8 mouse cellular contexts compared by ENCODE assay signal in the genomic region with DNA sequence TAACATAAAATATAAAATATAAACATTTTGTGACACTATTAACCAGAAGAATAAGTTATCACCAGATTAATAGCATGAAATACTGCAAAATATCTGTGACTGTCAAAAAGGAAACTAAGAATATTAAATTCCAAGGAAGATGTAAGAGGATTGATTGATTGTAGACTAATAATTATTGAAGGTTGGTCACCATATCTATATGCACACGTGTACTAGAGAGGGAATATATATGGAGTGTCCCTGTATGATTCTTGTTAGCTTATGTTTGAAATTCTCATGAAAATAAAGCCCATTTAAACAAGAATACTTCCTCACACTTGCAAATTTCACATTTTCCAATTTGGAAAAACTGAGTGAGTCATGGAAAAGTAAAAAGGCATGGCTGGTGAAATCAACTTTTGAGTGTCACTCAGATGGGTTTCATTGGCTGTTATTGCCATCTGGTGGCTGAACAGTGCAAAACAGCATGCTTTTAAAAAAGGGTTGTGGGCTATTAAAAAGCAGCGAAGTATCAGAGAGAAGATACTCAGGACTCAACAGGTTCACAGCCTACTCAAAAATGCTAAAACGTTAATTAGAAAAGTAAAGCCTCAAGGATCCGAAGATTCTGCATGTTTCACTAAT.
A peak's percentile ranks its signal among the peaks of the same experiment; 100 is the strongest.
DNase-seq lines count a peak whose midpoint lies in the region; ATAC-seq and TF ChIP-seq lines count a peak whose summit lies in the region.

No protein-coding gene starts in this region.

- H3K9me3 ChIP-seq in heart, postnatal 0 days (replicated peaks; ENCODE audit: control insufficient read depth, low read length), result no peaks in the 10 kb centered on the region
- no peaks in the 10 kb centered on the region for H3K9me3 ChIP-seq in embryonic facial prominence, embryonic 11.5 days (replicated peaks; ENCODE audit: control insufficient read depth, low read length)
- no peaks in the 10 kb centered on the region for H3K9me3 ChIP-seq in lung, postnatal 0 days (ENCODE audit: low read length)

- no peaks in the 10 kb centered on the region for H3K4me1 ChIP-seq in heart, postnatal 0 days (ENCODE audit: control insufficient read depth, insufficient read depth)
- no peaks in the 10 kb centered on the region for H3K4me1 ChIP-seq in embryonic facial prominence, embryonic 11.5 days (ENCODE audit: control insufficient read depth, insufficient read depth, low read length)
- H3K4me1 ChIP-seq in lung, postnatal 0 days (ENCODE audit: insufficient read depth, low read depth, low read length), result no peaks in the 10 kb centered on the region

- intact Hi-C loops in heart, postnatal 25 days (cut with DNase I), result no loop called here

- 27% methylated on average over 4 of the region's 4 CpGs for WGBS in heart, postnatal 0 days
- WGBS in embryonic facial prominence, embryonic 11.5 days, result 44% methylated on average over 4 of the region's 4 CpGs
- WGBS in lung, postnatal 0 days, result 34% methylated on average over 4 of the region's 4 CpGs

- no peak overlapping the region for H3K27ac ChIP-seq in heart, postnatal 0 days (ENCODE audit: low read depth)
- no peak overlapping the region for H3K27ac ChIP-seq in embryonic facial prominence, embryonic 11.5 days (replicated peaks; ENCODE audit: low read depth, low read length)
- H3K27ac ChIP-seq in lung, postnatal 0 days (ENCODE audit: low read length), result no peak overlapping the region

- DNase-seq in heart, postnatal 0 days (ENCODE audit: low spot score), result peak; percentile 55
- no peak for DNase-seq in heart, postnatal 25 days (ENCODE audit: low spot score)
- DNase-seq in MEL-GATA-1-ER (ENCODE audit: extremely low read depth, low read depth), result peak; percentile 32
- peak; percentile 69 for DNase-seq in embryonic facial prominence, embryonic 11.5 days (ENCODE audit: low spot score)
- DNase-seq in kidney, postnatal 14 days, result peak; percentile 50
- DNase-seq in lung, postnatal 0 days (ENCODE audit: low spot score), result peak; percentile 52
- DNase-seq in right cerebral cortex, postnatal 25 days, result peak; percentile 17

- no peaks in the 10 kb centered on the region for H3K27me3 ChIP-seq in heart, postnatal 0 days (ENCODE audit: control insufficient read depth, insufficient read depth, low read length)
- H3K27me3 ChIP-seq in embryonic facial prominence, embryonic 11.5 days (ENCODE audit: control insufficient read depth, insufficient read depth, low read length), result no peaks in the 10 kb centered on the region
- H3K27me3 ChIP-seq in lung, postnatal 0 days (replicated peaks; ENCODE audit: insufficient read depth, low read length), result no peaks in the 10 kb centered on the region

- H3K4me2 ChIP-seq in heart, postnatal 0 days (ENCODE audit: low read depth, low read length), result no peak overlapping the region
- H3K4me2 ChIP-seq in embryonic facial prominence, embryonic 11.5 days (ENCODE audit: low read depth, low read length), result no peak overlapping the region
- no peak overlapping the region for H3K4me2 ChIP-seq in lung, postnatal 0 days (replicated peaks; ENCODE audit: low read depth, low read length)

- H3K4me3 ChIP-seq in heart, postnatal 0 days (ENCODE audit: low read depth, low read length), result no peak overlapping the region
- H3K4me3 ChIP-seq in embryonic facial prominence, embryonic 11.5 days (ENCODE audit: low read depth, low read length), result no peak overlapping the region
- no peak overlapping the region for H3K4me3 ChIP-seq in lung, postnatal 0 days (ENCODE audit: low read depth, low read length)

- TF ChIP-seq EP300 in heart, postnatal 0 days (IDR thresholded peaks at IDR 0.05; ENCODE audit: low read depth), result no peak
- no peak for TF ChIP-seq EP300 in lung, postnatal 0 days (IDR thresholded peaks at IDR 0.05)

- no peak for ATAC-seq in heart, postnatal 0 days (ENCODE audit: insufficient read depth, low read depth)
- ATAC-seq in embryonic facial prominence, embryonic 11.5 days (replicated peaks; ENCODE audit: insufficient number of reproducible peaks, low FRiP score, low TSS enrichment, low read depth), result no peak
- ATAC-seq in lung, postnatal 0 days, result no peak
- no peak for ATAC-seq in inflammation-experienced regulatory T-cells, adult 6 months

- H3K9ac ChIP-seq in heart, postnatal 0 days (replicated peaks; ENCODE audit: low read depth, low read length), result no peak overlapping the region
- H3K9ac ChIP-seq in embryonic facial prominence, embryonic 11.5 days (replicated peaks; ENCODE audit: low read length), result no peak overlapping the region
- H3K9ac ChIP-seq in lung, postnatal 0 days (replicated peaks; ENCODE audit: low read depth), result no peak overlapping the region

- no peaks in the 10 kb centered on the region for H3K36me3 ChIP-seq in heart, postnatal 0 days (replicated peaks; ENCODE audit: control insufficient read depth, insufficient read depth, low read length)
- no peaks in the 10 kb centered on the region for H3K36me3 ChIP-seq in embryonic facial prominence, embryonic 11.5 days (replicated peaks; ENCODE audit: control insufficient read depth, insufficient read depth, low read depth, low read length)
- H3K36me3 ChIP-seq in lung, postnatal 0 days (ENCODE audit: insufficient read depth, low read length), result no peaks in the 10 kb centered on the region

- peak; percentile 80 for TF ChIP-seq CTCF in heart, postnatal 0 days (IDR thresholded peaks at IDR 0.05; ENCODE audit: low read depth)
- TF ChIP-seq CTCF in lung, postnatal 0 days (IDR thresholded peaks at IDR 0.05), result peak; percentile 73
